Mouse (Mus musculus): ENCODE data around the gene Fan1.

GRCm38 (mm10) chr7:64391479-64391878 is 17.6 kb upstream of the Fan1 start:
- TF ChIP-seq POLR2A (IDR thresholded peaks at IDR 0.05; ENCODE audit: control insufficient read depth, low read depth, low read length) (no peak), CTCF (IDR thresholded peaks at IDR 0.05; ENCODE audit: control insufficient read depth, insufficient read depth, insufficient replicate concordance, low read depth, low read length) (no peak)
